Mouse (Mus musculus): ENCODE data around the gene Ccnd2. TPM values are rescaled to one million over a fixed set of nuclear protein-coding genes. Genes with fewer than 3 reads are reported as not detected.
A peak's percentile ranks its signal among the peaks of the same experiment; 100 is the strongest.

The Ccnd2 gene
- polyA plus RNA-seq, 1 experiment from 2014 or later: 46.1 TPM

- Histone ChIP-seq H3K27ac (ENCODE audit: low read length) (no peak overlapping the region), H3K27me3 (ENCODE audit: control insufficient read depth, insufficient read depth, low read depth, low read length) (no peaks in the 10 kb centered on the region), H3K4me1 (ENCODE audit: control insufficient read depth, low read depth, low read length) (no peaks in the 10 kb centered on the region), H3K36me3 (ENCODE audit: control insufficient read depth, insufficient read depth) (no peaks in the 10 kb centered on the region), H3K9ac (ENCODE audit: low read depth, low read length) (no peak overlapping the region), H3K9me3 (replicated peaks; ENCODE audit: control insufficient read depth, low read length) (no peaks in the 10 kb centered on the region), H3K4me2 (ENCODE audit: low read depth, low read length) (no peak overlapping the region), H3K4me3 (ENCODE audit: low read depth, low read length) (no peak overlapping the region)
- 65% methylated on average over 5 of the region's 5 CpGs for WGBS (ENCODE audit: insufficient replicate concordance)
- no peak for ATAC-seq (ENCODE audit: low read depth)
These were observed 29.0 kb downstream of the Ccnd2 start for GRCm38 (mm10) chr6:127122996-127123395.

- no peak overlapping the region for H3K27ac ChIP-seq (ENCODE audit: low read length)
- no peaks in the 10 kb centered on the region for H3K9me3 ChIP-seq (replicated peaks; ENCODE audit: control insufficient read depth, low read length)
- no peak overlapping the region for H3K9ac ChIP-seq (ENCODE audit: low read depth, low read length)
- no peaks in the 10 kb centered on the region for H3K27me3 ChIP-seq (ENCODE audit: control insufficient read depth, insufficient read depth, low read depth, low read length)
- no peak overlapping the region for H3K4me3 ChIP-seq (ENCODE audit: low read depth, low read length)
- 47% methylated on average over 4 of the region's 4 CpGs for WGBS (ENCODE audit: insufficient replicate concordance)
- H3K36me3 ChIP-seq (ENCODE audit: control insufficient read depth, insufficient read depth): no peaks in the 10 kb centered on the region
- no peak overlapping the region for H3K4me2 ChIP-seq (ENCODE audit: low read depth, low read length)
- no peak for ATAC-seq (ENCODE audit: low read depth)
- H3K4me1 ChIP-seq (ENCODE audit: control insufficient read depth, low read depth, low read length): no peaks in the 10 kb centered on the region
These were observed 29.7 kb downstream of the Ccnd2 start for GRCm38 (mm10) chr6:127122221-127122806.

GRCm38 (mm10) chr6:127114753-127115456, 37.1 kb downstream of the Ccnd2 start:
- no peaks in the 10 kb centered on the region for H3K27me3 ChIP-seq (ENCODE audit: control insufficient read depth, insufficient read depth, low read depth, low read length)
- no peaks in the 10 kb centered on the region for H3K4me1 ChIP-seq (ENCODE audit: control insufficient read depth, low read depth, low read length)
- WGBS (ENCODE audit: insufficient replicate concordance): 60% methylated on average over 23 of the region's 23 CpGs
- H3K36me3 ChIP-seq (ENCODE audit: control insufficient read depth, insufficient read depth): no peaks in the 10 kb centered on the region
- H3K4me3 ChIP-seq (ENCODE audit: low read depth, low read length): no peak overlapping the region
- H3K27ac ChIP-seq (ENCODE audit: low read length): no peak overlapping the region
- H3K9ac ChIP-seq (ENCODE audit: low read depth, low read length): no peak overlapping the region
- no peaks in the 10 kb centered on the region for H3K9me3 ChIP-seq (replicated peaks; ENCODE audit: control insufficient read depth, low read length)
- no peak for ATAC-seq (ENCODE audit: low read depth)
- no peak overlapping the region for H3K4me2 ChIP-seq (ENCODE audit: low read depth, low read length)

- no peaks in the 10 kb centered on the region for H3K36me3 ChIP-seq (ENCODE audit: control insufficient read depth, insufficient read depth)
- peaks cover 3% of the 10 kb centered on the region; the same call in 1 of the 2 replicates for H3K4me1 ChIP-seq (ENCODE audit: control insufficient read depth, low read depth, low read length)
- no peak within 1 kb of the TSS for H3K27ac ChIP-seq (ENCODE audit: low read length)
- H3K9me3 ChIP-seq (replicated peaks; ENCODE audit: control insufficient read depth, low read length): no peaks in the 10 kb centered on the region
- peaks cover 9% of the 10 kb centered on the region; the same call in 1 of the 2 replicates for H3K27me3 ChIP-seq (ENCODE audit: control insufficient read depth, insufficient read depth, low read depth, low read length)
- 0 out of 2 replicates have a peak within 1 kb of the TSS, but pooled peaks have one; percentile 31 for H3K9ac ChIP-seq (ENCODE audit: low read depth, low read length)
- peak; percentile 95 for ATAC-seq (ENCODE audit: low read depth)
- H3K4me2 ChIP-seq (ENCODE audit: low read depth, low read length): peak within 1 kb of the TSS; percentile 68
- WGBS (ENCODE audit: insufficient replicate concordance): under 1% methylated on average over 37 of the region's 37 CpGs
- peak within 1 kb of the TSS; percentile 60 for H3K4me3 ChIP-seq (ENCODE audit: low read depth, low read length)
These were observed 42.5 kb downstream of the Ccnd2 start, which contains the start of gene Tigar for GRCm38 (mm10) chr6:127109402-127109930. Gene Tigar, minus strand, starts transcription at chr6:127109557.

- H3K36me3 ChIP-seq (ENCODE audit: control insufficient read depth, insufficient read depth): no peaks in the 10 kb centered on the region
- 22% methylated on average over 20 of the region's 20 CpGs for WGBS (ENCODE audit: insufficient replicate concordance)
- peaks cover 3% of the 10 kb centered on the region; the same call in 1 of the 2 replicates for H3K4me1 ChIP-seq (ENCODE audit: control insufficient read depth, low read depth, low read length)
- peaks cover 9% of the 10 kb centered on the region; the same call in 1 of the 2 replicates for H3K27me3 ChIP-seq (ENCODE audit: control insufficient read depth, insufficient read depth, low read depth, low read length)
- no peak overlapping the region for H3K9ac ChIP-seq (ENCODE audit: low read depth, low read length)
- H3K9me3 ChIP-seq (replicated peaks; ENCODE audit: control insufficient read depth, low read length): no peaks in the 10 kb centered on the region
- H3K4me3 ChIP-seq (ENCODE audit: low read depth, low read length): peak overlapping the region; percentile 60
- peak overlapping the region; percentile 68 for H3K4me2 ChIP-seq (ENCODE audit: low read depth, low read length)
- no peak for ATAC-seq (ENCODE audit: low read depth)
- H3K27ac ChIP-seq (ENCODE audit: low read length): no peak overlapping the region
These were observed 43.5 kb downstream of the Ccnd2 start for GRCm38 (mm10) chr6:127108368-127109060.

GRCm38 (mm10) chr6:127107413-127107812, 44.6 kb downstream of the Ccnd2 start:
- Histone ChIP-seq H3K9me3 (replicated peaks; ENCODE audit: control insufficient read depth, low read length) (no peaks in the 10 kb centered on the region), H3K27me3 (ENCODE audit: control insufficient read depth, insufficient read depth, low read depth, low read length) (peaks cover 9% of the 10 kb centered on the region; the same call in 1 of the 2 replicates), H3K27ac (ENCODE audit: low read length) (no peak overlapping the region), H3K36me3 (ENCODE audit: control insufficient read depth, insufficient read depth) (no peaks in the 10 kb centered on the region), H3K4me3 (ENCODE audit: low read depth, low read length) (no peak overlapping the region), H3K4me1 (ENCODE audit: control insufficient read depth, low read depth, low read length) (peaks cover 3% of the 10 kb centered on the region; the same call in 1 of the 2 replicates), H3K4me2 (ENCODE audit: low read depth, low read length) (no peak overlapping the region), H3K9ac (ENCODE audit: low read depth, low read length) (no peak overlapping the region)
- no peak for ATAC-seq (ENCODE audit: low read depth)

GRCm38 (mm10) chr6:127106726-127107125, 45.3 kb downstream of the Ccnd2 start:
- no peak for ATAC-seq (ENCODE audit: low read depth)
- H3K9me3 ChIP-seq (replicated peaks; ENCODE audit: control insufficient read depth, low read length): no peaks in the 10 kb centered on the region
- H3K27me3 ChIP-seq (ENCODE audit: control insufficient read depth, insufficient read depth, low read depth, low read length): peaks cover 9% of the 10 kb centered on the region; the same call in 1 of the 2 replicates
- no peak overlapping the region for H3K4me3 ChIP-seq (ENCODE audit: low read depth, low read length)
- no peaks in the 10 kb centered on the region for H3K36me3 ChIP-seq (ENCODE audit: control insufficient read depth, insufficient read depth)
- H3K4me2 ChIP-seq (ENCODE audit: low read depth, low read length): no peak overlapping the region
- H3K9ac ChIP-seq (ENCODE audit: low read depth, low read length): no peak overlapping the region
- WGBS (ENCODE audit: insufficient replicate concordance): 75% methylated on average over 5 of the region's 5 CpGs
- H3K27ac ChIP-seq (ENCODE audit: low read length): no peak overlapping the region
- peaks cover 3% of the 10 kb centered on the region; the same call in 1 of the 2 replicates for H3K4me1 ChIP-seq (ENCODE audit: control insufficient read depth, low read depth, low read length)

- no peak overlapping the region for H3K4me3 ChIP-seq (ENCODE audit: low read depth, low read length)
- no peak overlapping the region for H3K27ac ChIP-seq (ENCODE audit: low read length)
- no peaks in the 10 kb centered on the region for H3K36me3 ChIP-seq (ENCODE audit: control insufficient read depth, insufficient read depth)
- H3K9me3 ChIP-seq (replicated peaks; ENCODE audit: control insufficient read depth, low read length): no peaks in the 10 kb centered on the region
- peaks cover 3% of the 10 kb centered on the region; the same call in 1 of the 2 replicates for H3K4me1 ChIP-seq (ENCODE audit: control insufficient read depth, low read depth, low read length)
- H3K4me2 ChIP-seq (ENCODE audit: low read depth, low read length): no peak overlapping the region
- peaks cover 9% of the 10 kb centered on the region; the same call in 1 of the 2 replicates for H3K27me3 ChIP-seq (ENCODE audit: control insufficient read depth, insufficient read depth, low read depth, low read length)
- H3K9ac ChIP-seq (ENCODE audit: low read depth, low read length): no peak overlapping the region
- WGBS (ENCODE audit: insufficient replicate concordance): 76% methylated on average over 5 of the region's 5 CpGs
- no peak for ATAC-seq (ENCODE audit: low read depth)
These were observed 45.8 kb downstream of the Ccnd2 start for GRCm38 (mm10) chr6:127106189-127106588.
